Mouse (Mus musculus): ENCODE results near the gene Aldh16a1. TPM values are rescaled to one million over a fixed set of nuclear protein-coding genes. Genes with fewer than 3 reads are reported as not detected.

The Aldh16a1 gene
- polyA plus RNA-seq, 2 experiments: 17.9 to 23.1 TPM

DNA sequence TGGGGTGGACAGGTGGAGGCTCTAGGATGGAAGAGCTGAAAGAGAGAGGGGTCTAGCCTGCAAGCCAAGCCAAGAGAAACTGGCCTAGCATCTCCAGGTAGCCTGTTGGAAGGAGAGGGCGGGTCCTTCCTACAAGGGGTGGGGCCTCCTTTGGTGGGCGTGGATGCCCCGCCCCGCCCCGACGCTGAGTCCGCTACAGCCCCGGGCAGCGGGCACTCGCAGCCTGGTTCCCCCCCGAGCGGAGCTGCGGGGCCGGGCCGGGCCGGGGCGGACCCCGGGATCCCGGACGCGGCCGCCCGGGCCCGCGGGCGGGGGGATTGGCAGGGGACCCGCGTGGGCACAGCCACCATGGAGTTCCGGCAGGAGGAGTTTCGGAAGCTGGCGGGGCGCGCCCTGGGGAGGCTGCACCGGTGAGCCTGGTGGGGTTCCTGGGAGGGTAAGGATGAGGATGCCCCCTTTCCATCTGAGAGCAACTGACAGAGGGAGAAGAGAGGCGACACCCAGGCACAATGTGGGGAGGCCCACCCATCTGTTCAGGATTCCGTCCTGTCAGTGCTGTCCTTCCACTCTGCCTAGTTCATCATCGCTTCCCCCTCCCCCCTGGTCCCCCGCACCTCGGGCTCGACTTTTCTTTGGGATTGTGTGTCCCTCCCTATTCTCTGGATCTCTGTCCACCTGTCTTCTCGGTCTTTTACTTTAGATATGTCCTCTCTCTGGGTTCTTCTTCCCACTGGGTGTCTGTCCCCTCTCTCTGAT lies 9.5 kb upstream of the Aldh16a1 start, which contains the start of gene Slc17a7:
TSS of gene Slc17a7 (plus strand) at position 215 of the 756 bp plus-strand sequence.
- Histone ChIP-seq H3K4me3 (ENCODE audit: insufficient read depth in 1 of 2, low read depth in 2 of 2, low read length in 2 of 2) (peak within 1 kb of the TSS in 1 of 2 experiments; percentile 48; a peak in 2 of 4 replicates), H3K27ac (no peak within 1 kb of the TSS), H3K9me3 (ENCODE audit: control insufficient read depth, low read length) (no peaks in the 10 kb centered on the region), H3K27me3 (ENCODE audit: control insufficient read depth, insufficient read depth, low read length) (peaks cover 66% of the 10 kb centered on the region), H3K4me2 (ENCODE audit: low read depth) (peak within 1 kb of the TSS; percentile 67), H3K9ac (replicated peaks) (no peak within 1 kb of the TSS), H3K4me1 (replicated peaks; ENCODE audit: control insufficient read depth in 2 of 2, insufficient read depth in 2 of 2, low read length in 1 of 2) (peaks cover 2 to 3% of the 10 kb centered on the region in 2 experiments; a peak in 1 of 4 replicates), H3K36me3 (replicated peaks; ENCODE audit: control insufficient read depth, insufficient read depth, low read depth) (no peaks in the 10 kb centered on the region)
- DNase-seq (ENCODE audit: low read depth in 3 of 3, low spot score in 3 of 3) (no peak), ATAC-seq (ENCODE audit: insufficient read depth) (no peak)
- TF ChIP-seq CTCF (IDR thresholded peaks at IDR 0.05; ENCODE audit: low read depth): no peak
- no peak for TF ChIP-seq EP300 (IDR thresholded peaks at IDR 0.05; ENCODE audit: low read depth)
- 2% methylated on average over 40 of the region's 41 CpGs for WGBS (ENCODE audit: insufficient replicate concordance)

DNA sequence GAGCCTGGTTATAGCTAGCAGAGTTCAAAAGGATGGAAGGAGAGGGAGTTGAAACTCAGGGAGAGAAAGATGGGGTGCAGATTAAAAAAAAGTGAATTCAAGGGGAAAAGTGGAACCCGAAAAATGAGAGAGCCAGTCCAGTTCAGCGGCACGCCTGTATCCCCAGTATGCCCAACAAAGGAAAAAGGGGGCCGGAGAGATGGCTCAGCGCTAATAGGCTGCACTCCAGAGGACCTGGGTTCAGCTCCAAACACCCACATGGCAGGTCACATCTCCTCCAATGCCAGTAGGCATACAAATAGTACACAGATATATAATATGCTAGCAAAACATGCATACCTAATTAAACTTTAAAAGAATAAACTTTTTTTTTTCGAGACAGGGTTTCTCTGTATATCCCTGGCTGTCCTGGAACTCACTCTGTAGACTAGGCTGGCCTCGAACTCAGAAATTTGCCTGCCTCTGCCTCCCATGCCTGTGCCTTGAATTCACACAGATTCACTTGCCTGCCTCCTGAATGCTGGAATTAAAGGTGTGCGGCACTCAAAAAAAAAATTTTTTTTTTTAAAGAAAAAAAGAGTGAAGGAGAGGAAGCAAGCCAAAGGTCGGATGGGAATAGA lies 8.7 kb upstream of the Aldh16a1 start:
- Histone ChIP-seq H3K27me3 (ENCODE audit: control insufficient read depth, insufficient read depth, low read length) (peaks cover 58% of the 10 kb centered on the region), H3K4me2 (ENCODE audit: low read depth) (no peak overlapping the region), H3K27ac (no peak overlapping the region), H3K4me3 (ENCODE audit: insufficient read depth in 1 of 2, low read depth in 2 of 2, low read length in 2 of 2) (no peak overlapping the region), H3K36me3 (replicated peaks; ENCODE audit: control insufficient read depth, insufficient read depth, low read depth) (no peaks in the 10 kb centered on the region), H3K4me1 (replicated peaks; ENCODE audit: control insufficient read depth in 2 of 2, insufficient read depth in 2 of 2, low read length in 1 of 2) (peaks cover 2 to 3% of the 10 kb centered on the region in 2 experiments; a peak in 1 of 4 replicates), H3K9me3 (ENCODE audit: control insufficient read depth, low read length) (no peaks in the 10 kb centered on the region), H3K9ac (replicated peaks) (no peak overlapping the region)
- DNase-seq (ENCODE audit: low read depth in 3 of 3, low spot score in 3 of 3) (no peak), ATAC-seq (ENCODE audit: insufficient read depth) (no peak)
- TF ChIP-seq EP300 (IDR thresholded peaks at IDR 0.05; ENCODE audit: low read depth) (no peak), CTCF (IDR thresholded peaks at IDR 0.05; ENCODE audit: low read depth) (no peak)
- 56% methylated on average over 9 of the region's 9 CpGs for WGBS (ENCODE audit: insufficient replicate concordance)

DNA sequence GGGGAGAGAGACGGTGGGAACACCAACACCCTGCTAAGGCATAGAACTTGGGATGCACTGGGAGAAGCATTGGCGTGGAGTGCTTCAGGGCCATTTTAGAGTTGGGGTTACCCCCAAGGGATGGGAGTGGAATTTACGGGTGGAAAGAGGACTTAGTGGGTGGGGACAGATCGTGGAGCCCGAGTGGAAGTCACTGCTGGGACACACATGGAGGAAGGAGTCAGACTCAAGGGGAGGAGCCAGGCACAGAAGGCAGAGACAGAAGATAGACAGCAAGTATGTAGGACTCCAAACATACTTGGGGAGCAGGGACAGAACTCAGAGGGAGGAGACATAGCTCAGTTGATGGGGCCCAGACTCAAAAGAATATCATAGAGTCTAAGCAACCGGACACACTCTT lies 8.2 kb upstream of the Aldh16a1 start:
- Histone ChIP-seq H3K9ac (replicated peaks) (no peak overlapping the region), H3K27ac (no peak overlapping the region), H3K4me3 (ENCODE audit: insufficient read depth in 1 of 2, low read depth in 2 of 2, low read length in 2 of 2) (no peak overlapping the region), H3K9me3 (ENCODE audit: control insufficient read depth, low read length) (no peaks in the 10 kb centered on the region), H3K36me3 (replicated peaks; ENCODE audit: control insufficient read depth, insufficient read depth, low read depth) (no peaks in the 10 kb centered on the region), H3K4me1 (replicated peaks; ENCODE audit: control insufficient read depth in 2 of 2, insufficient read depth in 2 of 2, low read length in 1 of 2) (peaks cover 2 to 3% of the 10 kb centered on the region in 2 experiments; a peak in 1 of 4 replicates), H3K27me3 (ENCODE audit: control insufficient read depth, insufficient read depth, low read length) (peaks cover 53% of the 10 kb centered on the region), H3K4me2 (ENCODE audit: low read depth) (peak overlapping the region; percentile 67)
- TF ChIP-seq CTCF (IDR thresholded peaks at IDR 0.05; ENCODE audit: low read depth) (no peak), EP300 (IDR thresholded peaks at IDR 0.05; ENCODE audit: low read depth) (no peak)
- ATAC-seq (ENCODE audit: insufficient read depth) (no peak), DNase-seq (ENCODE audit: low read depth in 3 of 3, low spot score in 3 of 3) (no peak)
- 22% methylated on average over 6 of the region's 6 CpGs for WGBS (ENCODE audit: insufficient replicate concordance)

DNA sequence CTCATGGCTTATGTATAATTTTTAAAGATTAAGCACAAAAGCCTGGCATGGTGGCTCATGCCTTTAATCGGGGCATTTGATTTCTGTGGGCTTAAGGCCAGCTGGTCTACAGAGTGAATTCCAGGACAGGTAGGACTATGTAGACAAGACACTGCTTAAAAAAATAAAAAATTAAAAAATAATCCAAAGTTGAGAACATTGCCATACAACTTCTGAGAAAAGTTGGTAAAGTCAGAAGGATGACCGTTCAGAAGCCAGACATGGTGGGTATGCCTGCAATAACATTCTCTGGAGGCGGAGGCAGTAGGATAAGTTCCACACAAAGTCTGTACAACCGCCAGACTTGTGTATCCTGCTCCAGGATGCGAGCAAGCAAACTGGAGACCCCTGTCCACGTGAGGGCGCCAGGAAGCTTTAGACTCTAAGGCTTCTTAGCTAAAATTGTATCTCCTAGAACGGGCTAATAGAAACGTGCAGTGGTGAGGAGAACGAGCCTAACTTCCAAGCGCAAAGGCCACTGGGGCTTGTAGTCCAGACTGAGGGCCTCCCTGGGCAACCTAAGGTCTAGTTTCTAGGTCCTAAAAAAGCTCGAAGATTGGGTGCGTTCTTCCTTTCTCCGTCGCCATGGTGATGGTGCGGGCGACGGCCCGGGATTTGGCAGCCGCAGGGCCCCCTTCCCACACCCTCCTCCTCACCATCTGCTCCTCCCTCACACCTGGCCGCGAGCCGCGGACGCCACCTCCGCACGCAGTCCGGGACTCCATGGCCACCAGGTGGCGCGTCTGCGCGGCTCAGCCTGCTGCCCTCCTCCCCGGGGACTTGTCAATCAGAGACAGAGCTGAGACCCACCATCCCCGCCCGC lies 7.5 kb upstream of the Aldh16a1 start:
- WGBS (ENCODE audit: insufficient replicate concordance): 4% methylated on average over 35 of the region's 35 CpGs
- H3K9ac ChIP-seq (replicated peaks): no peak overlapping the region
- H3K27ac ChIP-seq: no peak overlapping the region
- TF ChIP-seq CTCF (IDR thresholded peaks at IDR 0.05; ENCODE audit: low read depth): peak; percentile 93
- no peak for TF ChIP-seq EP300 (IDR thresholded peaks at IDR 0.05; ENCODE audit: low read depth)
- H3K27me3 ChIP-seq (ENCODE audit: control insufficient read depth, insufficient read depth, low read length): peaks cover 46% of the 10 kb centered on the region
- peak in 2 of 3 experiments; percentile 52 to 59 for DNase-seq (ENCODE audit: low read depth in 3 of 3, low spot score in 3 of 3)
- peak; percentile 79 for ATAC-seq (ENCODE audit: insufficient read depth)
- H3K9me3 ChIP-seq (ENCODE audit: control insufficient read depth, low read length): no peaks in the 10 kb centered on the region
- no peaks in the 10 kb centered on the region for H3K36me3 ChIP-seq (replicated peaks; ENCODE audit: control insufficient read depth, insufficient read depth, low read depth)
- H3K4me3 ChIP-seq (ENCODE audit: insufficient read depth in 1 of 2, low read depth in 2 of 2, low read length in 2 of 2): peak overlapping the region; percentile 39
- H3K4me1 ChIP-seq (replicated peaks; ENCODE audit: control insufficient read depth in 2 of 2, insufficient read depth in 2 of 2, low read length in 1 of 2): peaks cover 2 to 3% of the 10 kb centered on the region in 2 experiments; a peak in 1 of 4 replicates
- H3K4me2 ChIP-seq (ENCODE audit: low read depth): peak overlapping the region; percentile 67
